Mouse (Mus musculus) spleen, adult 2 months (tissue): Measurements from ENCODE around the gene Cul4a. TPM values are rescaled to one million over a fixed set of nuclear protein-coding genes. Genes with fewer than 3 reads are reported as not detected.

Experiments
- DNase-seq, 2 experiments: peaks; one replicate each; pipeline versions ENCODE4 v3.0.0 to v3.0.0-alpha.2; 2012 to 2021; ENCODE audit warnings: low spot score in 2 of 2, low read depth in 1 of 2
- H3K27ac ChIP-seq: fragments of 200-500 bp; 2 replicates; pipeline ENCODE4 v1.5.1; 2012; ENCODE audit warnings: low read length, inconsistent platforms; ENCODE audit not compliant: insufficient read depth
- H3K27me3 ChIP-seq: fragments of 200-500 bp; 2 replicates; pipeline ENCODE4 v1.6.1; 2012; ENCODE audit warnings: mild to moderate bottlenecking, moderate library complexity, low read length, inconsistent platforms; ENCODE audit not compliant: control insufficient read depth, insufficient read depth
- H3K36me3 ChIP-seq: fragments of 200-500 bp; 2 replicates; pipeline ENCODE4 v1.6.1; 2012; ENCODE audit warnings: mild to moderate bottlenecking, low read length, inconsistent platforms; ENCODE audit not compliant: control insufficient read depth, insufficient read depth
- H3K4me1 ChIP-seq: fragments of 200-500 bp; 2 replicates; pipeline ENCODE4 v1.6.1; 2011; ENCODE audit warnings: inconsistent platforms; ENCODE audit not compliant: control insufficient read depth, insufficient read depth, insufficient read length
- H3K4me3 ChIP-seq: fragments of 200-500 bp; 2 replicates; pipeline ENCODE4 v1.5.1; 2011; ENCODE audit warnings: mild to moderate bottlenecking, inconsistent platforms; ENCODE audit not compliant: insufficient read depth, insufficient read length; ENCODE audit errors: extremely low read depth
- CTCF ChIP-seq: fragments of 200-500 bp; IDR thresholded peaks from 2 replicates; pipeline ENCODE4 v1.5.1; 2011; ENCODE audit warnings: mild to moderate bottlenecking, inconsistent platforms; ENCODE audit not compliant: insufficient read depth, insufficient read length, insufficient replicate concordance; ENCODE audit errors: extremely low read depth
- POLR2A ChIP-seq: fragments of 200-500 bp; IDR thresholded peaks from 2 replicates; pipeline ENCODE4 v1.6.1; 2011; ENCODE audit warnings: low read depth, low read length, inconsistent platforms
- WGBS: fragments of 180-500 bp; shearing (Covaris S2); methylation state at CpG from one replicate; pipeline ENCODE4 v1.1.7; 2018; 5-methylcytosine and 5-hydroxymethylcytosine counted together
- polyA plus RNA-seq: library from polyadenylated mRNA; depleted of rRNA; stranded (reverse); fragments of >200 nt; gene quantifications from 2 replicates; pipeline ENCODE4 v1.2.3, GENCODE M21; 2012

Gene Cul4a
- polyA plus RNA-seq, 1 experiment = 31.6 TPM

DNA sequence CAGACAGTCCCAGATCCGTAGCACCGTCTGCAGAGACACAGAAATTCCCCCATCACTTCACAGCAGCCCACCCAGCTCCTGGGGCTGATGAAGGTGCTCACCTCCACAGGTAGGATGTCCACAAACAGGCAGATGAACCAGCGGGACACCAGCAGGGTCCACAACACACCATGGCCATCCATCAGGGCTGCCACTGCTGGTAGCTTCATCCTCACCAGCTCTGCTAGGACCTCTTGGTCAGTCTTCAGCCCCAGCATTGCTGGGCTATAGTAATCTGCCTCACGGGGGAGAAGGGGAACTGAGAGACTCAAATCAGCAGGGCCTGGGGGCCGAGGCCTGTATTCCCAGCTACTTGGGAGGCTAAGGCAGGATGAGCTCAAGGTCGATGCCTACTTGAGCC lies 74.1 kb downstream of the Cul4a start:
- no peaks in the 10 kb centered on the region for H3K27me3 ChIP-seq
- H3K27ac ChIP-seq = no peak overlapping the region
- 80% methylated on average over 6 of the region's 6 CpGs for WGBS
- no peak overlapping the region for H3K4me3 ChIP-seq
- peaks cover 11% of the 10 kb centered on the region for H3K36me3 ChIP-seq
- no peak for DNase-seq
- H3K4me1 ChIP-seq = no peaks in the 10 kb centered on the region
- TF ChIP-seq POLR2A (no peak), CTCF (no peak)

DNA sequence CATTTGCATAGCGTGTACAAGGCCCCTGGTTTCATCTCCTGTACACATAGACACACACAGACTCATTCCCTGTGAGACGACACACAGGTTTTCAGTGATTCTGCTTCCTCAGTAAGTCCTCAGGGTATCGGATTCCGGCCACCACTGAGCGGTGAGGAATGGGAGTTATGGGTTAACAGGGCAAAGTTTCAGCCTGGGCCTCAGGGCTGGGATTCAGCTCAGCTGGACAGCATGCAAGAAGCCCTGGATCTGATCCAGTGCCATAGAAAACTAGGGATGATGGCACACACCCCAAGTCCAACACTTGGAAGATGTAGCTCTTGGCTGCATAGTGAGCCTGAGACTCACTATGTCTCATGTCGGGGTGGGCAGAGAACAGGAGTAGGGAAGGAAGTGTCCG lies 74.5 kb downstream of the Cul4a start:
- 77% methylated on average over 7 of the region's 7 CpGs for WGBS
- Histone ChIP-seq H3K27me3 (no peaks in the 10 kb centered on the region), H3K4me3 (no peak overlapping the region), H3K27ac (no peak overlapping the region), H3K36me3 (peaks cover 8% of the 10 kb centered on the region), H3K4me1 (no peaks in the 10 kb centered on the region)
- no peak for TF ChIP-seq POLR2A
- TF ChIP-seq CTCF = no peak
- DNase-seq = no peak

- 81% methylated on average over 9 of the region's 9 CpGs for WGBS
- TF ChIP-seq CTCF (no peak), POLR2A (no peak)
- Histone ChIP-seq H3K27me3 (no peaks in the 10 kb centered on the region), H3K36me3 (peaks cover 6% of the 10 kb centered on the region), H3K4me1 (no peaks in the 10 kb centered on the region), H3K4me3 (no peak overlapping the region), H3K27ac (no peak overlapping the region)
- no peak for DNase-seq
Observed at GRCm38 (mm10) chr8:13180408-13180807, 75.0 kb downstream of the Cul4a start.

- Histone ChIP-seq H3K4me3 (no peak overlapping the region), H3K4me1 (no peaks in the 10 kb centered on the region), H3K27me3 (no peaks in the 10 kb centered on the region), H3K27ac (no peak overlapping the region), H3K36me3 (peaks cover 3% of the 10 kb centered on the region; the same call in 1 of the 2 replicates)
- no peak for TF ChIP-seq POLR2A
- no peak for DNase-seq
- 81% methylated on average over 18 of the region's 18 CpGs for WGBS
Observed at GRCm38 (mm10) chr8:13180911-13181690, 75.7 kb downstream of the Cul4a start.

DNA sequence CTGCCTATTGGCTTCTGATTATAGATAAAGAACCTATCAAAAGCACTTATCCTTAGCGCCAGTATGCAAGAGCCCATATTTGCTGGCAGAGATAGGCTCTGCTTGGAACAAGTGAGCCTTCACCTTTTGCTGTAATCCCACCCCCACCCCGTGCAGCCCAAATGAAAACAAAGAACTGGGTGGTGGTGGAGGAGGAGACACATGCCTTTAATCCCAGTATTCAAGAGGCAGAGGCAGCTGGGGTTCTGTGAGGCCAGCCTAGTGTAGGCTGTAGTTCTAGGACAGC lies 76.2 kb downstream of the Cul4a start:
- Histone ChIP-seq H3K36me3 (0 out of 2 replicates have a peak, but pooled peaks cover 2% of the 10 kb centered on the region), H3K4me3 (no peak overlapping the region), H3K27ac (no peak overlapping the region), H3K27me3 (no peaks in the 10 kb centered on the region), H3K4me1 (no peaks in the 10 kb centered on the region)
- WGBS = 69% methylated on average over 2 of the region's 2 CpGs
- no peak for TF ChIP-seq CTCF
- no peak for TF ChIP-seq POLR2A
- no peak for DNase-seq

DNA sequence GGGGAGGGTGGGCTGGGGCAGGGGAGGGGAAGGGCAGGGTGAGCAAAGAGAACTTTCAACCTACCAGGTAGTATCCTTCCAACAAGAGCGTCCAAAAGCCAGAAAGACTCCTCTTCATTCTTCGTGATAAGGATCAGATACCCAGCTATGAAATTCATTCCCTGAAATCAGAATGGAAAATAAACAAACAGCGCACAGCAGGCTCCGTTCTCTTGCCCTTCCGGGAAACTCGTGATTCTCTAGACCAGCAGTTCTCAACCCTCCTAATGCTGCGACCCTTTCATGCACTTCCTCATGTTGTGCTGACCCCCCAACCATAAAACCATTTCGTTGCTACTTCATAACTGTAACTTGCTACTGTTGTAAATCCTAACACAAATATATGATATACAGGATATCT lies 81.4 kb downstream of the Cul4a start:
- 84% methylated on average over 8 of the region's 8 CpGs for WGBS
- Histone ChIP-seq H3K4me3 (no peak overlapping the region), H3K27ac (no peak overlapping the region), H3K4me1 (no peaks in the 10 kb centered on the region), H3K36me3 (no peaks in the 10 kb centered on the region), H3K27me3 (no peaks in the 10 kb centered on the region)
- TF ChIP-seq POLR2A (no peak), CTCF (no peak)
- no peak for DNase-seq

GRCm38 (mm10) chr8:13187229-13187628 lies 81.8 kb downstream of the Cul4a start:
- no peak for TF ChIP-seq POLR2A
- TF ChIP-seq CTCF = no peak
- H3K27me3 ChIP-seq = no peaks in the 10 kb centered on the region
- H3K36me3 ChIP-seq = no peaks in the 10 kb centered on the region
- H3K27ac ChIP-seq = no peak overlapping the region
- H3K4me3 ChIP-seq = no peak overlapping the region
- 87% methylated on average over 9 of the region's 9 CpGs for WGBS
- no peak for DNase-seq
- no peaks in the 10 kb centered on the region for H3K4me1 ChIP-seq

GRCm38 (mm10) chr8:13187638-13188037 lies 82.2 kb downstream of the Cul4a start:
- Histone ChIP-seq H3K27ac (no peak overlapping the region), H3K36me3 (no peaks in the 10 kb centered on the region), H3K27me3 (no peaks in the 10 kb centered on the region), H3K4me3 (no peak overlapping the region), H3K4me1 (no peaks in the 10 kb centered on the region)
- 83% methylated on average over 7 of the region's 7 CpGs for WGBS
- DNase-seq = no peak
- TF ChIP-seq POLR2A = no peak
- TF ChIP-seq CTCF = no peak
